Mouse (Mus musculus) hematopoietic stem cell, adult 5-6 weeks (primary cell): ENCODE results near the gene Specc1. TPM values are rescaled to one million over a fixed set of nuclear protein-coding genes. Genes with fewer than 3 reads are reported as not detected.

Experiments used
- ATAC-seq, 2 experiments: fragments of 125-278 bp in 1 of 2; replicated peaks in 1 of 2; 2 replicates each; pipeline ENCODE4 v1.8.0; 2016 to 2017; ENCODE audit warnings: inconsistent platforms in 2 of 2, mild to moderate bottlenecking in 2 of 2, moderate number of reproducible peaks in 2 of 2, low read depth in 1 of 2, moderate TSS enrichment in 1 of 2; ENCODE audit not compliant: low FRiP score in 2 of 2, poor library complexity in 2 of 2, severe bottlenecking in 2 of 2, insufficient read depth in 1 of 2, low TSS enrichment in 1 of 2
- total RNA-seq: library from RNA; stranded (forward); fragments of 172-1452, 232-1000 nt; gene quantifications from 2 replicates; pipeline ENCODE4 v1.2.3, GENCODE M21; 2017

The Specc1 gene
- total RNA-seq, 1 experiment from 2014 or later, result 25.6 TPM

- no peak for ATAC-seq
Observed at GRCm38 (mm10) chr11:62106401-62106871, 149.9 kb downstream of the Specc1 start.

GRCm38 (mm10) chr11:62107272-62107836 lies 150.8 kb downstream of the Specc1 start:
- no peak for ATAC-seq

DNA sequence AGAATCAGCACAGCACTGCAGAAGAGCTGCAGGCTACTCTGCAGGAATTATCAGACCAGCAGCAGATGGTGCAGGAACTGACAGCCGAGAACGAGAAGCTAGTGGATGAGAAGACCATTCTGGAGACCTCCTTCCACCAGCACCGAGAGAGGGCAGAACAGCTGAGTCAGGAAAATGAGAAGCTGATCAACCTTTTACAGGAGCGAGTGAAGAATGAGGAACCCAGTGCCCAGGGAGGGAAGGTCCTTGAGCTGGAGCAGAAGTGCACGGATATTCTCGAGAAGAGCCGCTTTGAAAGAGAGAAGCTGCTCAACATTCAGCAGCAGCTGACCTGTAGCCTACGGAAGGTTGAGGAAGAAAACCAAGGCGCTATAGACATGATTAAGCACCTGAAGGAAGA lies 162.0 kb downstream of the Specc1 start:
- peak; percentile 48 to 71 for ATAC-seq

DNA sequence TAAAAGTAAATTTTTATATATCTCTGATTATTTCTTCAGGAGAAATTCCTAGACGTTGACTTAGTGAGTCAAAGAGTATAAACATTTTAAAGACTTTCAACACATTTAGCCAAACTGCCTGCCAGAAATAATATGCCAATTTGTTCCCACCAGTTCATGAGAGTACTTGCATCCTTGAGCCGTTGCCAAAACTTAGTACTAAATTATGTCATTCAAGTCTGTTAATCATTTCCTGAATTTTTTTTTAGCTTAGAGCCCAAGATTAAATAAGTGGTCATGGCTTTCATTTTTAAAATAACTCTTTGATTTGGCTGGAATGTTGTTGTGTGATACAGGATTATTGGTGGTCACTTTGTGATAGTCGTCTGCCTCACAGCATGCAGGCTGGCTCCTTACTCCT lies 163.3 kb downstream of the Specc1 start:
- ATAC-seq, result no peak

- ATAC-seq, result no peak
Observed at GRCm38 (mm10) chr11:62121365-62121764, 164.8 kb downstream of the Specc1 start.

GRCm38 (mm10) chr11:62127692-62128091 lies 171.1 kb downstream of the Specc1 start:
- ATAC-seq, result peak; percentile 69 to 75

DNA sequence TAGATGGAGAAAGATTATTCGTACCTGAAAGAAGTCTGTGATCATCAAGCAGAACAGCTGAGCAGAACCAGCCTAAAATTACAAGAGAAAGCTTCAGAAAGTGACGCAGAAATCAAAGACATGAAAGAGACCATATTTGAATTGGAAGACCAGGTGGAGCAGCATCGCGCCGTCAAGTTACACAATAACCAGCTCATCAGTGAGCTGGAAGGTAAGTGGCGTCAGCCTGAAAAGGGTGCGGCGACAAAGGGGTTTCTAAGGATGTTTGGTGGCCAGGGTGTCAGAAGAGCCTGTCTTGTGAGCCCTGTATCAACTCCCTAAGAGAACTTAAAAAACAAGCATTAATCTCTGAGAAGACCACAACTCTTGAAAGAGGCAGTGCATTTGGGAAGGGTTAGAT lies 171.6 kb downstream of the Specc1 start:
- ATAC-seq, result no peak

DNA sequence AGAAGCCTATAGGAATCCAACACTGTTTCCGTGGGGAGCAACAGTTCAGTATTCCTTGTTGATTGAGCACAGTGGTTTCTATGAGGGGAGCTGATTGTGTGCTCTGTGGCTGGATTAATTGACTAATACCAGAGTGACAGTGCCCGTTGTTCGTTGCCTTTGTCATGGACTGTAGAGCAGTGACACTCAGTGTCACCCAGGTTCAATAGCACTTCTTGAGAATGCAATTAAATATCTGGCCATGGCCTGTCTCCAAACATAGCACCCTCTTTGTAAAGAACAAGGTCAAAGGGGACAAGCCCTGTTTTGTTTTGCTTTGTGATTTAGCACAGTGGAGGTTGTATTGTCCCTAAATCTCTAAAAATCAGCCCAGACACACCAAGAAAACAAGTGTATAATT lies 173.6 kb downstream of the Specc1 start:
- ATAC-seq, result no peak

GRCm38 (mm10) chr11:62130685-62131295 lies 174.2 kb downstream of the Specc1 start:
- no peak for ATAC-seq

DNA sequence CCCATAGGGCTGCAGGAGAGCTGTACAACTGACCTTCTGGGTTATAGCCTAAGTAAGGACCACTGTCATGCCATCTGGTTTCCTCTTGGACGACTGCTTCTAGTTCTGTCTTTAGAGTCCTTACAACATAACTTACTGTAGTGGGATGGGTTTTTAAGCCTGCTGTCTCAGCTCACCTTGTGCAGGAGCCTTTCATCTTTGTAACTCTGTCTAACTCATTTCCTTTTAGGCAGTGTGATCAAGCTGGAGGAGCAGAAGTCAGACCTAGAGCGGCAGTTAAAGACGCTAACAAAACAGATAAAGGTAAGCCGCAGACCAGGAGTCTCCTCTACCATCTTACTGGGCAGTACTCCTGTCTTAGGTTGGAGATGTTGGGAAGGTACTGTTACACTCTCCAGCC lies 175.0 kb downstream of the Specc1 start:
- ATAC-seq, result no peak

GRCm38 (mm10) chr11:62134191-62134590 lies 177.6 kb downstream of the Specc1 start:
- ATAC-seq, result no peak

DNA sequence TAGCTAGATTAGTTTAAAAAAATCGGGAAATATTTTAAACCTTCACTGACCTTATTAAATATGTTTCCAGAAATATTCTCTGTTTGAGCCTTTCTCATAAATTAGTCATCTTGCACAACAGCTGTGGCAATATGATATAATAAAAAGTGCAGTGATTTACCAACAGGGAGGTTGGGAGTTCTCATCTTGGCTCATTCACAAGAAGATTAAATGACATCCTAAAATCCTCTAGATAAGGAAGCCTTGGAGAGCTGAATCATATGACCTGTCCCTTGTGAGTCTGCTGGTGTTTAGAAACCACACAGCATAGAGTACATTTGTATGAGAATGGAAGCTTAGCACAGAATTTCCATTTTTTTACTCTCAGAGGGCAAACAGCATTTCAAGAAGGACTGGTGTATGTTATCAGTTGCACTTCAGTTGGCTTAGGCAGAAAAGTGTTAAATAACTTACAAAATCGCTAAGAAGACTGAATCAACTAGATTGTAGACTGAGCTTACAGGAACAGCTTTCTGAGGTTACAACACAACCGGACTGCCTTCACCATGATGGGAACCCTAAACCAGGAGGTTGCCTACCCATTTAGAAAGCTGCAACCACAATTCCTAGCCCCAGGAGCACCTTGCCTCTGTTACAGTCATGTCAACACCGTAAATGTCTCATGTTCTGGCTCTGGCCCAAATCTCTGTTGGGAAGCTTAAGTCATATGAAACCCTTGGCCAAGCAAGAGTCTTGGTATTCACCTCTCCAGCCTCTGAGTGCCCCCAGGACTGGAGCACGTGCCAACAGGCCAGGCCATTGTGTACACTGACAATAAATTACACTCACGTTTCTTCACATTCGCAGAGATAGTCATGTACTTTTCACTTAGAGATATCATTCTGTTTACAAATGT lies 188.9 kb downstream of the Specc1 start:
- no peak for ATAC-seq

- ATAC-seq, result no peak
Observed at GRCm38 (mm10) chr11:62146661-62147060, 190.1 kb downstream of the Specc1 start.

- ATAC-seq, result no peak
Observed at GRCm38 (mm10) chr11:62148026-62148425, 191.5 kb downstream of the Specc1 start.

- peak in 1 of 2 experiments; percentile 37; a peak in 1 of 4 replicates for ATAC-seq
Observed at GRCm38 (mm10) chr11:62148449-62148848, 191.9 kb downstream of the Specc1 start.

DNA sequence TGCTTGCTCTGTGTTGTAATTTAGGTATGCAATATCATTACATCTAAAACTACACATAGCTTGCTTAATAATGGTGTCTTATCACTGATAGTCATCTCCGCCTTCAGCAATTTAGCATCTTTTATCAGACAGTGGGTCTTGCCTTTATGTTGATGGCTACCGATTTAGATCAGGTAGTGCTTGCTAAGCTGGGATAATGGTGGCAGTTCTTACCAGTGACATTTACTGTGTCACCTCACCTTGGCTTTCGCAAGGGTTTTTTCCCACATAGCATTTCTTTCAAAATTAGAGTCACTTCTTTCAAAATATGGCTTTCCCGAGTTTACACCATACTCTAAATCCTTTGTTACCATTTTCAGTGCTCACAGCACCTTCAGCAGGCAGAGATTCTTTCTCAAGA lies 196.5 kb downstream of the Specc1 start:
- ATAC-seq, result no peak

- no peak for ATAC-seq
Observed at GRCm38 (mm10) chr11:62159803-62160202, 203.2 kb downstream of the Specc1 start.

- no peak for ATAC-seq
Observed at GRCm38 (mm10) chr11:62161450-62161849, 204.9 kb downstream of the Specc1 start.
